Mouse (Mus musculus): Measurements from ENCODE around the gene Cfap45. TPM values are rescaled to one million over a fixed set of nuclear protein-coding genes. Genes with fewer than 3 reads are reported as not detected.

Cfap45 gene
- polyA plus RNA-seq, 1 experiment from 2014 or later: 4.6 TPM

DNA sequence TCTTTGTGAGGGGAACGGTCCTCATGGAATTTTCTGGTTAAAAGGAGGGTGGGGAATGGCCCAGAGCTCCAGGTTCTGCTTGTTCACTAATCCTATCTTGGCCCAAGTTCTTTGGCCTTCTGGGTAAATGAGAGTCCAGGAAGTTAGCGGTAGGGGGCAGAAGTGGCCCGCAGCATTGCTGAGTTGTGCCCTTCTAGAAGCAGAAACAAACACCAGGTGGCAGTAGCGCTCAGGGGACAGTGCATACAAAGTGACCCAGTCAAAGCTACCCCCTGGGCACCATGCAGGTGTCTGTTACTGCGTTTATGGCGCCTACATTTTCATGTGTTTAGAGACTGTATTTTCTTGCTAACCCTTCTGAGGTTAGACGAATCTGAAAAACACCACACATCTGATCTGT lies 8.1 kb downstream of the Cfap45 start:
- Histone ChIP-seq H3K4me3 (ENCODE audit: low read depth, low read length) (no peak overlapping the region), H3K9me3 (ENCODE audit: control insufficient read depth, low read length) (no peaks in the 10 kb centered on the region), H3K4me2 (replicated peaks; ENCODE audit: low read depth) (no peak overlapping the region), H3K27ac (replicated peaks) (no peak overlapping the region), H3K27me3 (ENCODE audit: control insufficient read depth, insufficient read depth, low read length) (no peaks in the 10 kb centered on the region), H3K9ac (ENCODE audit: low read length) (no peak overlapping the region), H3K4me1 (replicated peaks; ENCODE audit: control insufficient read depth, insufficient read depth) (0 out of 2 replicates have a peak, but pooled peaks cover 3% of the 10 kb centered on the region), H3K36me3 (ENCODE audit: control insufficient read depth, insufficient read depth, low read length) (no peaks in the 10 kb centered on the region)
- ATAC-seq (ENCODE audit: low FRiP score, low TSS enrichment) (peak; percentile 83), DNase-seq (ENCODE audit: low spot score) (peak; percentile 94)
- TF ChIP-seq EP300 (optimal IDR thresholded peaks at IDR 0.05): no peak
- TF ChIP-seq CTCF (IDR thresholded peaks at IDR 0.05; ENCODE audit: low read depth): peak; percentile 100
- WGBS: 8% methylated on average over 7 of the region's 7 CpGs

DNA sequence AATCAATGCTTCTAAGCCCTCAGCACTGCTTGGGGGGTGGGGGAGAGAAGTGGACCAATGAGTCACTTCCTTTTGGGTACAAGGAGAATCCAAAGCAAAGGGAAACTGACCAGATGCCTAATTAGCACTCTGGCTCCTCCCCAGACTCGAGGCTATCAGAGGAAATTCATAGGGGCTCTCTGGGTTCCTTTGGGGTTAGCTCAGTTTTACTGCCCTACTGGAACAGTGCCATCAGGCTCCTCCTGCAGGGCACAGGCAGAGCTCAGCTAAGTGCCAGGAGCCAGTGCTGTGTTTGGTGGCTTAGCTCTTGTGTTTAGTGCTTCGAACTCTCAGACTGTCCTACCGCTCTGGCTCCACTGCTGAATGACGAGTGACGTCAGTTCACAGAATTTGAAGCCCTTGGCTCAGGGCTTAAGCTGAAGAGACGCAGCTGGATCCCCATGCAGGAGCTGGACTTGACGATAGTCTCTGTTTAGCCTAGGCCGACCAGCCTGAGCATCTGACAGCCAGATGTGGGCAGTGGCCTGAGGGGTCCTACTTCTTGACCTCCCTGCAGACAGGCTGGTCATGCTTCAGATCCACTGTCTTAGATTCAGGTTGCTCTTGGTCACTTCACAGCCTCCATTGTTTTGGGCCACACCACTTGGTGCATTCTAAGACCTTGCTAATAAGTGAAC lies 10.1 kb downstream of the Cfap45 start:
- Histone ChIP-seq H3K4me1 (replicated peaks; ENCODE audit: control insufficient read depth, insufficient read depth) (0 out of 2 replicates have a peak, but pooled peaks cover 3% of the 10 kb centered on the region), H3K4me2 (replicated peaks; ENCODE audit: low read depth) (no peak overlapping the region), H3K9me3 (ENCODE audit: control insufficient read depth, low read length) (no peaks in the 10 kb centered on the region), H3K4me3 (ENCODE audit: low read depth, low read length) (no peak overlapping the region), H3K27me3 (ENCODE audit: control insufficient read depth, insufficient read depth, low read length) (no peaks in the 10 kb centered on the region), H3K9ac (ENCODE audit: low read length) (no peak overlapping the region), H3K27ac (replicated peaks) (no peak overlapping the region; the same call in 1 of the 2 replicates), H3K36me3 (ENCODE audit: control insufficient read depth, insufficient read depth, low read length) (no peaks in the 10 kb centered on the region)
- DNase-seq (ENCODE audit: low spot score) (no peak), ATAC-seq (ENCODE audit: low FRiP score, low TSS enrichment) (no peak)
- no peak for TF ChIP-seq CTCF (IDR thresholded peaks at IDR 0.05; ENCODE audit: low read depth)
- no peak for TF ChIP-seq EP300 (optimal IDR thresholded peaks at IDR 0.05)
- 45% methylated on average over 8 of the region's 8 CpGs for WGBS

DNA sequence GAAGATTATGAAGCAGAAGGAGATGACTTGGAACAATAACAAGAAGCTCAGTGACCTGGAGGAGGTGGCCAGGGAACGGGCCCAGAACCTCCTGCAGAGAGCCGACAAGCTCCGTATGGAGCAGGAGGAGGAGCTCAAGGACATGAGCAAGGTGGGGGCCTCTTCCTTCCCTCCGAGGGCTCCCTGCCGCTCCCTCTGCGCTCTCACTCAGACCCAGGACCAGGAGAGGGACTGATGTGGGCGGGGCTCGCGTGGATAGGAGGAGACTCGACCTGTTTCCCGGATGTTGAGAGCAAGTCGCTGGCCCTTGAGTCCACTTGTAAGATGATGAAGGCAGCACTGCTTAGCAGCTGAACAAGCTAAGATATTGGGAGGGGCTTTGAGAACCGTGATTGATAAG lies 11.9 kb downstream of the Cfap45 start:
- WGBS: 3% methylated on average over 13 of the region's 13 CpGs
- Histone ChIP-seq H3K27ac (replicated peaks) (no peak overlapping the region), H3K9ac (ENCODE audit: low read length) (no peak overlapping the region), H3K4me3 (ENCODE audit: low read depth, low read length) (peak overlapping the region; percentile 17), H3K4me1 (replicated peaks; ENCODE audit: control insufficient read depth, insufficient read depth) (0 out of 2 replicates have a peak, but pooled peaks cover 3% of the 10 kb centered on the region), H3K27me3 (ENCODE audit: control insufficient read depth, insufficient read depth, low read length) (no peaks in the 10 kb centered on the region), H3K36me3 (ENCODE audit: control insufficient read depth, insufficient read depth, low read length) (no peaks in the 10 kb centered on the region), H3K9me3 (ENCODE audit: control insufficient read depth, low read length) (no peaks in the 10 kb centered on the region), H3K4me2 (replicated peaks; ENCODE audit: low read depth) (peak overlapping the region; percentile 46)
- ATAC-seq (ENCODE audit: low FRiP score, low TSS enrichment) (peak; percentile 54), DNase-seq (ENCODE audit: low spot score) (peak; percentile 69)
- TF ChIP-seq CTCF (IDR thresholded peaks at IDR 0.05; ENCODE audit: low read depth) (no peak), EP300 (optimal IDR thresholded peaks at IDR 0.05) (no peak)

DNA sequence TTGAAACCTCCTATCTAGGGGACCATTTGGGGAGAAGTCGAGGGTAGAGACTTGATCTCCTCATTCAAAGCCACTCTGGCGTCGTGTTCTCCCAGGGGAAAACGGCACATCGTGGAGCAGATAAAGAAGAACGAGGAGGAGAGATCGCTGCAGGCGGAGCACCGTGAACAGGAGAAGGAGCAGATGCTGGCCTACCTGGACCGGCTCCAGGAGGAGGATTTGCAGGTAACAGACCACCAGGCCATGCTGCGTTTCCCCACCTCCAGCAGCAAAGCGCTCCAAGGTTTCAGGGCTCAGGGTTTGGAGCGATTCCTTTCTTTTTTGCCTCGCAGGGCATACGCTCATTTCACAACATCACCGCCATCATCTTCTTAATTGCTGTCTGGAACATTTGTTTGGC lies 14.5 kb downstream of the Cfap45 start:
- WGBS: 85% methylated on average over 16 of the region's 16 CpGs
- H3K36me3 ChIP-seq (ENCODE audit: control insufficient read depth, insufficient read depth, low read length): no peaks in the 10 kb centered on the region
- no peak overlapping the region for H3K4me2 ChIP-seq (replicated peaks; ENCODE audit: low read depth)
- DNase-seq (ENCODE audit: low spot score): no peak
- 0 out of 2 replicates have a peak, but pooled peaks cover 3% of the 10 kb centered on the region for H3K4me1 ChIP-seq (replicated peaks; ENCODE audit: control insufficient read depth, insufficient read depth)
- no peak overlapping the region for H3K4me3 ChIP-seq (ENCODE audit: low read depth, low read length)
- H3K27ac ChIP-seq (replicated peaks): no peak overlapping the region
- TF ChIP-seq CTCF (IDR thresholded peaks at IDR 0.05; ENCODE audit: low read depth) (no peak), EP300 (optimal IDR thresholded peaks at IDR 0.05) (no peak)
- ATAC-seq (ENCODE audit: low FRiP score, low TSS enrichment): no peak
- H3K27me3 ChIP-seq (ENCODE audit: control insufficient read depth, insufficient read depth, low read length): no peaks in the 10 kb centered on the region
- no peaks in the 10 kb centered on the region for H3K9me3 ChIP-seq (ENCODE audit: control insufficient read depth, low read length)
- no peak overlapping the region for H3K9ac ChIP-seq (ENCODE audit: low read length)

DNA sequence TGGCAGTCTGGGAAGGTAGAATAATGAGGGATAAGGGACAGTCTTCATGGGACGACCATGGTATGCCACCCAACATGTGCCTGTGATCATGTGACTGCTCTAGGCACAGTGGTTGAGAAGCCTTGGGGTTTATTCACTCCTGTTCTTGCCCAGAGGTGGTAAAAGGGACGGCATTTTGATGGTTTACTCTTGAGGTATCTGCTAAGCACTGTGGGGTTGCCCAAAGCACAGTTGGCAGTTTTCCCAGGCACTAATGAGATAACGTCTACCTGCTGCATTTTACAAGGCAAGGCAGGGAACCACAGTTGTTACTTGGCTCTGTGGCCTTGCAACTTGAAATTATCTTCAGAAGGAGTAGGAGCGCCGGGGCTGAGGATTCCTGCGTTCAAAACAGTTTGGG lies 19.2 kb downstream of the Cfap45 start:
- H3K4me3 ChIP-seq (ENCODE audit: low read depth, low read length): no peak overlapping the region
- H3K4me2 ChIP-seq (replicated peaks; ENCODE audit: low read depth): no peak overlapping the region
- H3K36me3 ChIP-seq (ENCODE audit: control insufficient read depth, insufficient read depth, low read length): no peaks in the 10 kb centered on the region
- H3K9ac ChIP-seq (ENCODE audit: low read length): no peak overlapping the region
- WGBS: 50% methylated on average over 6 of the region's 6 CpGs
- no peaks in the 10 kb centered on the region for H3K9me3 ChIP-seq (ENCODE audit: control insufficient read depth, low read length)
- peak; percentile 68 for ATAC-seq (ENCODE audit: low FRiP score, low TSS enrichment)
- TF ChIP-seq EP300 (optimal IDR thresholded peaks at IDR 0.05): no peak
- H3K4me1 ChIP-seq (replicated peaks; ENCODE audit: control insufficient read depth, insufficient read depth): no peaks in the 10 kb centered on the region
- no peak overlapping the region for H3K27ac ChIP-seq (replicated peaks)
- H3K27me3 ChIP-seq (ENCODE audit: control insufficient read depth, insufficient read depth, low read length): no peaks in the 10 kb centered on the region
- peak; percentile 60 for DNase-seq (ENCODE audit: low spot score)

DNA sequence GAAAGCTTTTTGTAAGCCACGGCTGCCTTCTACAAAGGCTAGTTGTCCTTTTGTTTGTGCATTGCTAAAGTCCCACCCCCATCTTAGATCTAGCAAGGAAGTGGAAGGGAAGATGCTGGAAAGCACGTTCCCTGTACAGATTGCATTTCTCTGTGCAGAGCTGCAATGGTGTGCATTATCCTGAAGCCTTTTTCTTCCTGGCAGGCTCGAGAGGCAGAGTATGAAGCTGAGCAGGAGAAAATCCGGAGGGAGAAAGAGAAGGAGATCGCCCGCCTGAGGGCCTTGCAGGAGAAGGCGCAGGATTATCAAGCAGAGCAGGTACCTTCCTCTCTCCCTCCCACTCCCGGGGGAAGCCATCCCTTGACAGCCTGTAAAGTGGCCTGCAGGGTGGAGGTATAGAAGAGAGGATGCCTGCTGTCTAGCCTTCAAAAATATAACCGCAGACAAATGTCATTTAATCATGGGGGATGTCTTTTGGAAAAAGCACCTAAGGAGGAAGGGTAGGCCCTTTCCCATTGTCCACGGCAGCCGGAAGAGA lies 19.8 kb downstream of the Cfap45 start:
- WGBS: 56% methylated on average over 11 of the region's 11 CpGs
- no peak for ATAC-seq (ENCODE audit: low FRiP score, low TSS enrichment)

More for the DNA sequence above, 19.8 kb downstream of the Cfap45 start:
- H3K9me3 ChIP-seq (ENCODE audit: control insufficient read depth, low read length): no peaks in the 10 kb centered on the region
- H3K36me3 ChIP-seq (ENCODE audit: control insufficient read depth, insufficient read depth, low read length): no peaks in the 10 kb centered on the region
- H3K4me1 ChIP-seq (replicated peaks; ENCODE audit: control insufficient read depth, insufficient read depth): no peaks in the 10 kb centered on the region
- no peak overlapping the region for H3K4me3 ChIP-seq (ENCODE audit: low read depth, low read length)
- no peak for TF ChIP-seq CTCF (IDR thresholded peaks at IDR 0.05; ENCODE audit: low read depth)
- no peak for TF ChIP-seq EP300 (optimal IDR thresholded peaks at IDR 0.05)
- H3K4me2 ChIP-seq (replicated peaks; ENCODE audit: low read depth): no peak overlapping the region
- H3K27ac ChIP-seq (replicated peaks): no peak overlapping the region
- no peak overlapping the region for H3K9ac ChIP-seq (ENCODE audit: low read length)
- no peak for DNase-seq (ENCODE audit: low spot score)
- H3K27me3 ChIP-seq (ENCODE audit: control insufficient read depth, insufficient read depth, low read length): no peaks in the 10 kb centered on the region

Data from stomach, postnatal 0 days (tissue).